Mouse (Mus musculus): ENCODE data around the gene Sp110. TPM values are rescaled to one million over a fixed set of nuclear protein-coding genes. Genes with fewer than 3 reads are reported as not detected.
"Not testable (repeated sequence)": the region's sequence is repeated elsewhere in the genome, so short reads cannot be mapped to it uniquely, and the experiment has no call there.

The Sp110 gene
- total RNA-seq, 2 experiments from 2014 or later, result 0.79 to 0.87 TPM

- peak in 1 of 2 experiments; percentile 31 for DNase-seq (ENCODE audit: low spot score in 2 of 2)
These were observed 43.4 kb downstream of the Sp110 start for GRCm38 (mm10) chr1:85555261-85555660.

- DNase-seq (ENCODE audit: low spot score in 2 of 2), result not testable (repeated sequence)
These were observed 52.2 kb downstream of the Sp110 start for GRCm38 (mm10) chr1:85546442-85546841.

DNA sequence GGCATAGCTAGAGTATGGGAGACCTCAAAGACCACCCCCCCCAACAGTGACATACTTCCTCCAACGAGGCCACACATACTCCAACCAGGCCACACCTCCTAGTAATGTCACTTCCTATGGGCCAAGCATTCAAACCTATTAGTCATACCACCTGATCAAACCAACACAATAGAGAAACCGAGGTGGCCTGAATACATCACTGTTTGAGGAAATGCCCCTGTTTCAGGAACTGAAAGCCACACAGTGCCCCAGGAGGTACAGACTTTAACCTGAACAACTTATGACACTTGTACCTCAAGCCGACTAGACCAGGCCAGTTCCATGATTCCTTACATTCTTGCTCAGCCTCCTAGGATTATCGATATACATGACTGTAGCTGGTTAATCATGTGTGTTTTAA is 54.8 kb downstream of the Sp110 start:
- not testable (repeated sequence) for DNase-seq (ENCODE audit: low spot score in 2 of 2)

DNA sequence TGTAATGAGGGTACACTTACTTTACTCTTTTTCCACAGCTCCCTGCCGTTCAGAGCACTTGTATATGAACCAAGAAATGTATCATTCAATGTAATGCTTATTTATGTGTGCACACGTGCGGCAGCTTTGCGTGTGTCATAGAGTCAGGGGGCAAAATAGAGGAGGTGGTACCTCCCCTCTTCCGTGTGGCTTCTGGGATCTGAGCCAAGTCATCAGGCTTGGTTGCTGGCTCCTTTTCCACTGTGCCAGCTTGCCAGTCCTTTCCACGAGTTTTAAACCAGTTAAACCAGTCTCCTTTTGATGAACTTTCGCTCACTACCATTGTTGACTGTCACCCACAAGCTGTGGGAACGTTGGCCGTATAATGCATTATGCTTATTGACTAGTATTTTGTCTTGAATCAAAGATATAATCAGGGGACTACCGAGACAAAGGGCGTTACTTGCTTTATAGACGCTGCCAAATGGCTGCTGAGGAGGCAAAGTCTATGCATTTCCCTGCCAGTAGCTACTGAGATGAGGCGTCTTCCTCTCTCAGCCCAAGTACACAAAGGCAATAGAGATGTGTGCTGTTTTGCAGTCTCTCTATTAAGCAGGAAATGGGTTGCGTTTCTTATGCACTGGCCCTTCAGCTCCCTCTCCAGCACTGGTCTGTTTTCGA is 70.0 kb downstream of the Sp110 start:
- peak in 1 of 2 experiments; percentile 8 for DNase-seq (ENCODE audit: low spot score in 2 of 2)

Other genes starting within 250 kb of the Sp110 start
- gene G530012D18Rik, start 23.1 kb downstream of the Sp110 start, total RNA-seq (2021), result not detected
- 1 to 10 TPM in 1 of 2 experiments, under 1 TPM in 1; 0.79 to 2.1 TPM for gene Sp140, start 1.6 kb upstream of the Sp110 start, total RNA-seq (2021)
- 1 to 10 TPM; 2.5 to 2.6 TPM for gene Sp100, start 51.2 kb upstream of the Sp110 start, total RNA-seq (2021)
- gene A630001G21Rik, start 179.8 kb upstream of the Sp110 start, total RNA-seq (2021), result under 1 TPM; 0.25 to 0.68 TPM
- 100 to 1,000 TPM; 146 to 163 TPM for gene Cab39, start 194.6 kb upstream of the Sp110 start, total RNA-seq (2021)